Mouse (Mus musculus): ENCODE results near the gene Ric8a.

The Ric8a gene

DNA sequence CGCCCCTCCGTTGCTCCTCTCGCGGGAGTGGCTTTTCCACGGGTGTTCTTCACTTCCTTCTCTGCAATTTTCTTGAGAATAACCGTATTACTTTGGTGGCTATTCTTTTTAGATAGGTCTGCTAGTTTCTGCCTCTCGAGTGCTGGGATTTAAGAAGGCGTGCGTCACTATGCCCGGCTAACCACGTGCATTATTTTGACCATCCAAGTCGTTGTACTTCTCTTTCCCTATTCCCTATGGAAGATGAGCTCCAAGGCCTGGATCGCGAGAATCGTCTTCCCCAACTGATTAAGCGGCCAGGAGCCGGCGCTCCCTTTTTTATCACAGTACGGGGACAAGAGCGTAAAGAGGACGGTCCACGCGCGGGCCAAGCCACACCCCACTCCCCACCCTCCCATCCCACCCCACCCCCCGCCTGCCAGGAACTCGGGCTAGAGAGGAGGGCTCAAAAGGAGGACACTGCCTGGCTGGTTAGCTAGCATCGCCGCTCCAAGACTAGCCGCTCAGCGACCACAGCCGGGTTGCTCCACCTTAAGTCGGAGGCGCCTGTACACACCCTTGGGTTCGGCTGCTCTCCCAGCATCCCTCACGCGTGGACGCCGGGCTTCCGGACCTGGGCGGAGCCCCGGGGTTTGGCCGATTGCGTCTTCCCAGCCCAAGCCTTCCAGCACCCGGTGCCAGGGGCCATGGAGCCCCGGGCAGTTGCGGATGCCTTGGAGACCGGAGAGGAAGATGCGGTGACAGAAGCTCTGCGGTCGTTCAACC lies at the start of gene Ric8a:
Gene Ric8a (plus strand): TSS at position 173 of the 765 bp plus-strand sequence.
- peak; percentile 90 to 93 for DNase-seq (ENCODE audit: low spot score in 2 of 2)

DNA sequence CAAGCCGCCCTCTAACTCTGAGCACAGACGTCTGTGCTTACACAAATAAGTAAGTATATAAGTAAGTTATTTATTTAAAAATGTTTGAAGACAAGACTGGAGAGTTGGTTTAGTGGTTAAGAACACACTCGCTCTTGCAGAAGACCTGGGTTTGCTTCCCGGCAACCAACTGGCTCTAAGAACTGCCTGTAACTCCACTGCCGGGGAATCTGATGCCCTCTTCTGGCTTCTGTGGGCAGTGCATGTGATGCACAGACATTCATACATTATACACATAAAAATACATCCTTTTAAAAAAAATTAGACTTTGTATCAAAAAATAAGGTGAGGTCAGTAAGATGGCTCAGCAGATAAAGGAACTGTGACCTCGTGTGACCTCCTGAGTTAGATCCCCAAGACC lies 46.3 kb upstream of the Ric8a start:
- DNase-seq (ENCODE audit: low spot score in 2 of 2), result no peak

DNA sequence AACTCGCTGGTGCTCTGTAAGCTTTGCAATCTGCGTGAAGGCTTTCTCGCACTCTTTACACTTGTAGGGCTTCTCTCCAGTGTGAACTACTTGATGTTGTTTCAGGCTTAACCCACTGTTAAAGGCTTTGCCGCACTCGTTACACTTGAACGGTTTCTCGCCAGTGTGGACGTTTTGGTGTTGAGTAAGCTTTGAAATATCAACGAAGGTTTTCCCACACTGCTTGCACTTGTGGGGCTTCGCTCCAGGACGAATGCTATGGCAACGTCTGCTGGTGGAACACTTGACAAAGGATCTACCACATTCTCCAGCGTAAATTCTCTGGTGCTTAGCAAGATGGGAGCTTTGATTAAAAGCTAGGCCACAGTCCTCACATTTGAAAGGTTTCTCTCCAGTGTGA lies 45.0 kb upstream of the Ric8a start:
- DNase-seq (ENCODE audit: low spot score in 2 of 2), result no peak

DNA sequence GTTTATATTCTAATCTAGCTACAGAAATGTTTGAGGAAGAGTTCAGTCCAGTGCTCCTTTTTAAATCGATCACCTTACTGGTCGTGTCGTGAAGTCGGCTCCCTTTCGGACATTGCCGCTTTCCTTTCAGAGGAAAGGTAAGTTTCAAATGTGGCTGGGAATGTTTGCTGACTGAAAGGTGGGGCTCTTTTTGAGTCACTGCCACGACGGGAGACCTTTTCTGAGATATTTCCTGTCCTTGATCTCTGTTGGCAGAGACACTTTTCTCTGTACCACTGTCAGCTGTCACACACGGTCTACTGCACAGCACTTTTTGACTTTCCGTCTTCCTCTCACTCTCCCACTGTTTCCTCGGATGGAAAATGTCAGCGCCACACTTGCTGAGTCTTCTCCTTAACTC lies 43.9 kb upstream of the Ric8a start:
- no peak for DNase-seq (ENCODE audit: low spot score in 2 of 2)

DNA sequence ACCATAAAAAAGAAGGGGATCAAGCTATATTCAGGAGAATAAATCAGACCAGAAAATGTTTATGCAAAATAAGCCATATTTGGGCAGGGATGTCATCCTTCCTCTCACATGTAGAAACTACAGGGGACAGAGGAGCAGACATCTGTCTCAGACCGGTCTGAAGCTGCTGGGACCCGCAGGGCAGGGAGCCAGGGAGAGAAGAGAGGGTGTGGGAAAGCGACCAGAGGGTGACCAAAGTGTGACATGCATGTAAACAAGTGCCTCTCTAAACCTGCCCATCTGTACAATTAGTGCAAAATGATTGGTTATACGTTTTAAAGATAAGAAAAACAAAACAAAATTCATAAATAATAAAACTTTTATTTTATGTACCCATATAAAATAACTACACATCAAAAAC lies 36.6 kb upstream of the Ric8a start:
- no peak for DNase-seq (ENCODE audit: low spot score in 2 of 2)

DNA sequence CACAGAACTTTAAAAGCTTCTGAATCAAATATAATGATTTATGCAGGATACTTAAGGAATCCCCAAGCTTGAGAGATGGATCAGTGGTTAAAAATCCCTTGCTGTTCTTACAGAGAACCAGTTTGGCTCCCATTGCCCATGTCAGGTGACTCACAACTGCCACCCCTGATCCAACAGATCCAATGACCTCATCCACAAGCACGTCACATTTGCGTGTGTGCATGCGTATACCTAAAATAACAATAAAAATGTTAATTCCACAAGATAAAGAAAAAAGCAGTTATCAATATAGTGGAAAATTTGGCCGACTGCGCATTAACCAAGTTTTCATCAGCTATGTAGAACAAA lies 35.5 kb upstream of the Ric8a start:
- DNase-seq (ENCODE audit: low spot score in 2 of 2), result no peak

DNA sequence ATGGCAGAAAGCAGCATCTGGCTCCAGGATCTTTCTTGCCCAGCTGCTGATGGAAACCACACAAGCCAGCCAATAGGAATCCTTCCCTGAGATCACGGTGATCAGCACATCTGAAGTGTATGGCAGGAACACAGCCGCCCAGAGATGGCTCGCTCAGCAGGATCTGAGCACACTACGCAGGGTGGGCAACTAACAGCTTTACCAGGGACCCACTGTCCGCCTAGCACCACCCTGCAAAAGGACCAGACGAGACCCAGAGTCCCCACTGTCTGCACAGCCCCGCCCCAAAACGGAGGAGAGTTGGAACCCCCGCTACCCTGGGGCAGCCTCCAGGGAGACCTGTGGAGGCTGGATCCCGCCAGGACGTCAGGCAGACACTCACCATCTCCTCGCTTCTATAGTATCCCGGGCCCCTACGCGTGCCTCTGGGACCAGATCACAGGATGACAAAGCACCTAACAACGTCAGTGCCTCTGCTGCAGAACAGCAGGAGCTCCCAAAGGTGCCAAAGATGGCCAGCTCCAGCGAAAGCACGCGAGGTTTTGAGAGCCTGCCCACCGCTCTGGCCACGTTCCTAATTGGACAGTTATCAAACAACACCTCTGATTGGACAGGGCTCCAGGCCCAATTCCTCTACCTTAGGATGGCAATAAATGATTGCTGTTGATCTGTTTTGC lies 35.0 kb upstream of the Ric8a start, which contains the start of gene Zfp941:
Gene Zfp941 (minus strand): TSS at position 526 of the 677 bp plus-strand sequence.
- no peak for DNase-seq (ENCODE audit: low spot score in 2 of 2)

DNA sequence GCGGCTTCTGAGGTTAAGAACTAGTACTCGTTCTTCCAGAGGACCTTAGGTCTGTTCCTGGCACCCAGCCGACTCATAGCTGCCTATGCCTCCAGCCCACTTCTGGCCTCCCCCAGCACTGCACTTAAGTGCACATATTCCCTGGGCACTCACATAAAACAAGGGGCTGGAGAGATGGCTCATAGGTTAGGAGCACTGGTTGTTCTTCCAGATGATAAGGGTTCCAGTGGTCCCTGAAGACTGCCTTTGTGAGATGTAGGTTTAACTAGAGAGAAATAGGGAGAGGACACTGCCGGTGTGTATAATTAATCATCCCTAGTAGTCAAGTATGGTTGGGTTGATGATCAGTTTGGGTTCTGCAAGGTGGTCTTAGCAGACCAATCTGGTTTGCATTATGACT lies 34.0 kb upstream of the Ric8a start:
- DNase-seq (ENCODE audit: low spot score in 2 of 2), result no peak

DNA sequence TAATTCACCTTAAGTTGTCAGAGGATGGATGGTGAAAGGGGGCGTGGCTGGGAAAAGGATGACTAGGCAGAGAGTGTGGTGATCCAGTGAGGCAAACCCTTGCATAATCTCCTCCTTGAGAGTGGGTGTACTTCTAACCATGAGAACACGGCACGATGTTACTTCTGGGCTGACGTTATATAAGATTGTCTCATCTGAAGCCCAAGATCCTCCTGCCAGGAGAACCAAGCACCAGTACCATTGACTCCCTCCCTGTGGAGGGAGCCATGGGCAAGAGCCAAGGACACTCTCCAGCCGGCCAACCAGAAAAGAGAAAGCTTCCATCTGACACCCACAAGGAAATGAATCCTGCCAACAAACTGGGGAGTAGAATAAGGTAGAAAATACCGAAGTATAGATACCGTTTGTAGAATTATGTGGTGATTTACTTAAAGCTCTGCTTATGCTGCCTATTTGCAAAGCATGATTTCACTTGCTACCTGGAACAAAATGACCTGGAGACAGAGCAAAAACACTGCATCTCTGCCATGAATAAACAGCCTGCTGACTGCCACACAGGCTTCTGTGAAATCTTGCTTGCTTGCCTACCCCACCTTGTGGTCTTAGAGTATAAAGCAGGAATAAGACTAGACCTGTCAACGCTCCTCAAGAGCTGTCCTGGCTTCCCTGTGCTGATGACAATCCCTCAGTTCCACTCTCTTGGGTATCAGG lies 28.4 kb upstream of the Ric8a start:
- no peak for DNase-seq (ENCODE audit: low spot score in 2 of 2)

DNA sequence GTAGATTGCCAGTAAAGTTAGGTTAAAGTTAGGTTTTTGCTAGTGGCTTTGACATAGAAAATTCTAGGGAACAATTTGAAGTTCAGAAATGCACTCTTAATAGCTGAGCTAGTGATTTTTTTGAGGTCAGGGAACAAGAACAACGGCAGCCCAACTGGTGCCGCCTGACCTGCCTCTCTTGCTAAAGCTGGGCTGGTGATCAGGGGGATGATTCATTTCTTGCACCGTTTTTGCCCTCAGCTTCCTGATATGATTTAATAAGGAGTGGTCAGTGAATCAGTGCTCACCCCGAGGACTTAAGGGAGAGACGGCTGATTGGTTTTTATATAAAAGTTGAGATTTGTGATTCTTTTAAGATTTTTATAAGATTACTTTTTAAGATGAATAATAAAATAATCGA lies 25.3 kb upstream of the Ric8a start:
- peak in 1 of 2 experiments; percentile 42 for DNase-seq (ENCODE audit: low spot score in 2 of 2)

DNA sequence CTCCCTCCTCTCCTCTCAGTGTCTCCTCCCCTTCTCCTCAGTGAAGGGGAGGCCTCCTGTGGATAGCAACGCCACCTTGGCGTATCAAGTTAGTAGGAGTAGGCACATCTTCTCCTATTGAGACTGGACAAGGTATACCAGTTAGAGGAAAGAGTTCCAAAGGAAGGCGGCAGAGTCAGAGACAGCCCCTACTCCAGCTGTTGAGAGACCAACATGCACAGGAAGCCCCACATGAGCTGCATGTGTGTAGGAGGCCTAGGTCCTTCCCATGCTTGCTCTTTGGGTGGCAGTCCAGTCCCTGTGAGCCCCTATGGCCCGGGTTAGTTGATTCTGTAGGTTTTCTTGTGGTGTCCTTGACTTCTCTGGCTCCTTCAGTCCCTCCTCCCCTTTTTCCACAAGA lies 23.4 kb upstream of the Ric8a start:
- no peak for DNase-seq (ENCODE audit: low spot score in 2 of 2)

DNA sequence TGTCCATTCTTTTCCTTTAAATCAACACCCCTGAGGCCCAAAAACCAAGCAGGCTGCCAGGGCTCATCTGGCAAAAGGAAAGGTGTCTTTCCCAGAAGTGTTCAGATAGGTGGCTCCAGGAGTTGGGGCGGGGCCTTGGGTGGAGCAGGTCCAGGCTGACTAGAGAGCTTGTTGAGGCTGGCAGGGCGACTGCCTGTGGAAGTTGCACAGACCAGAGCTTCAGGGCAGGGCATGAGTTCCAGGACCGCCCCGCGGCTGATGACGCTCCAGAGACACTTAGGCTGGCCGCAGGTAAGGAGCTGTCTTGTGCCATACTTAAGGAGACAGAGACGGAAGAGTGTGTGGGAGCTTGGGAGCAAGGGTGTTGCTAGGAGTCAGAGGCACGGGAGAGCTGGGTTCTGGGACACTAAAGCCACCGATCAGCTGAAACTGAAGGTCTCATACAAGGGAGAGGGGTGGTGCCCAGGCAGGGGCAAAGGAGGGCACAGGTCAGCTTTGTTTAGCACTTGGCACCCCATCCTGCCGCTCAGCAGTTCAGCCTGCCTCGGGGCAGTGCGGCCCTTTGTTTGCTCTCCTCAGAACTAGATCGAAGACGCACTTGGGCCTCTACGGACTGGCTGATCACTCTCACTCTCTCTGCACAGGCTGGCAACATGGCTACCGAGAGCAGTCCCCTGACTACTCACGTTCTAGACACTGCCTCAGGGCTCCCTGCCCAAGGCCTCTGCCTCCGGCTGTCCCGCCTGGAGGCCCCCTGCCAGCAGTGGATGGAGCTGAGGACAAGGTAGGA lies 21.6 kb upstream of the Ric8a start, which contains the start of gene Urah:
Gene Urah (plus strand): TSS at position 51 of the 790 bp plus-strand sequence.
- DNase-seq (ENCODE audit: low spot score in 2 of 2), result peak; percentile 68 to 73

DNA sequence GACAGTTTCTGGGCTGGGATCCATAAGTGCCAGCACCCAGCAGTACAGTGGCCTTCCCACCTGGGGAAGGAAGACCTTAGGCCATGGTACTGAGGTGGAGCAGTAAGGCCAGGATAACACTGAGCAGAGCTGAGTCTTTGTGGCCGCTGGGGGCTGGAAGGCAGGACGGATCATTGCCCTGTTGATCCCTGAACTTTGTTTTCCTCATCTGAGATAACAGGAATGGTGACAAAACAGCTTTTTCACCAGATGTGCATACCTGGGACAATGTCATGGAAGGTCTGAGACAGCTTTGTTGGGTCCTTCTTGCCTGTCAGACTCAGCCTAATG lies 21.0 kb upstream of the Ric8a start:
- no peak for DNase-seq (ENCODE audit: low spot score in 2 of 2)

DNA sequence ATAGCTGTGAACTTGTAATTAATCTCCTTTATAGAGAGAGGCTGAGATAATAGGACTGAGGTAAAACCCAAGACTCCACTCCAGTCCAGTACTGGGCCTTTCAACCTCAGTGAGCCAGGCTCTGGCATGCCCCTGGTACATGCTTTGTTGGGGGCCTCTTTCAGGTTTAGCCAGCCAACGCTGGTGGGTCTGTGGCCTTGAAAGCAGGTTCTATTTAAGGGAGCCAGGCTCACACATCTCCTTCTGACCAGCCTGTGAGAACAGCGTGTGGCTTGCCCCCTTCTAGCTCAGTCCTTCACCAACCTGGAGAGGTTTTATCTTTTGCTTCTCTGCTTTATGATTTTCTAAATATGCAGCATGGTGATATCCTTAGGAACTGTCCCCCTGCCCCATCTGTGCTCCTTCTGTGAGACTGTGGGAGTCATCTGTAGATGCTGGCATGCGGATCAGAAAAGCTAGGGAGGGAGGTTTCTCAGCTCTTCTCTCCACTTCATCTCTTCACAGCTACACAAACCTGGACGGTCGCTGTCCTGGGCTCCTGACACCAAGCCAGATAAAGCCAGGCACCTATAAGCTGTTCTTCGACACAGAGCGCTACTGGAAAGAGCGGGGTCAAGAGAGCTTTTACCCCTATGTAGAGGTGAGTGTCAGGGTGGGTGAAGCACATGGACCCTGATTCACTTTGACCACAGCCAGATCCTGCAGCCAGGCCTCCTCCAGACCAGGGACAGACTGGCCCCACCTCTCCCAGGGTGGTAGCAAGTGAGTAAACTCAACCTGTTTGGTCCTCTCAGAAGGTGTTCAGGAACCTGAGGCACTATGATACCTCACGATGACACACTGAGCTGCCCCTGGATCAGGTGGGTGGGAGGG lies 20.3 kb upstream of the Ric8a start:
- DNase-seq (ENCODE audit: low spot score in 2 of 2), result no peak

DNA sequence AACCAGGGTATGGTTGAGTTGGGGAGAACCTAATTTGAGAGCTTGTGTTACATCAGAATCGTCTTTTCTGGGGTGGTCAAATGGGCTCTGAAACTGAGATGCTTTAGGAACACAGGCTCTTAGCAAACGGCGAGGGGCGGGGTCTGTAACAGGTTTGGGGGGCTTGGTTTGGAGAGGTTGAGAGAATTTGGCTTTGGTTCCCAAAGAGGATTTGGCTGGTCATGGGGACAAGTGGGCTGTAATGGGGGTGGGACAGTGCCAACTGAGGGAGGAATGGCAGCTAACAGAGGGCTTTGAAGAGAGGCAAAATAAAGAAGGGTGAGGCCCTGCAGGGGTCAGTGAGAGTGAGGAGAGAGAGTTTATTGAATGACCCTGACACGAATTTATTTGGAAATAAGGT lies 17.2 kb upstream of the Ric8a start:
- no peak for DNase-seq (ENCODE audit: low spot score in 2 of 2)

DNA sequence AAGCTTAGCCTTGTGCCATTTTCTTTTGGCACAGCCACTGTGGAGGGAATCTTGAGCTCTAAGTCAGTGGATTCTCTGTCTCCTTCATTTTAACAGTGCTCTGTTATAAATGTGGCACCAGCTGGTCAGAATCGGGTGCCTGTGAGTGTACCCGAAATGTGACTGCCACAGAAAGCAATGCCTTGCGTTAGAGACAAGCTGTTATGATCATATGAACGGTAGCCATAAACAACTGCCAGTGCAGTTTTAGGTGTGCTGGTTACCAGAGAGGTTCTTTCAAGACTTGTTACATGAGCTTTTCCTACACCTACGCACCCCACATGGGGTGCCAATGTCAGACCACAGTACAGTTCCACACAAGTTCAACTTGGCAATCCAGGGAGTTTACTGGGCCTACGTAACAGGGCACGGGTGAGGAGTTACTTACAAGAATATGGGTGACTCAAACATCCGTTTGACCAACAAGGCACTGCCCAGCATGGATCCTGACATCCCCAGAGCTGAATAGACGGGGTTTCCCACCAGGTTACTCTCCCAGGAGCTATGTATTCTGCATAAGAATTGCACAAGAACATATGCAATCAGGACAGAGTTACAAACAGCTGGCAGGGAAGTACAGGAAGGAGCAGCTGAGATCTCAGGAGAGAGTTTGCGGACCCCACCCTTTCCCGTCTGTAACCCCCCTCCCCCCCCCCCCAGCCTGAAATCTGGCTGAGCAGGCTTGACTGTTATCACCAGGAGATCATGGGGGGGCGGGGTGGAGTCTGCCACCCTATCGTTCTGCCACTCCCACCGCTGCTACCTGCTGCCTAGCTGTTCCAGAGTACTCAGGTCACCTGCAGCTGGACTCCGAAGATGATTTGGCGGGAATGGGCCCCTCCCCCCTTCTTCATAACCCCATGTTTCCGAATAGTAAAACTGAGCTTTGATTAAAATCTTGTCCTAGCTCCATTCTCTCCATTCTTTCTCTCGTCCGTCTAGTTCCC lies 15.7 kb upstream of the Ric8a start:
- no peak for DNase-seq (ENCODE audit: low spot score in 2 of 2)

DNA sequence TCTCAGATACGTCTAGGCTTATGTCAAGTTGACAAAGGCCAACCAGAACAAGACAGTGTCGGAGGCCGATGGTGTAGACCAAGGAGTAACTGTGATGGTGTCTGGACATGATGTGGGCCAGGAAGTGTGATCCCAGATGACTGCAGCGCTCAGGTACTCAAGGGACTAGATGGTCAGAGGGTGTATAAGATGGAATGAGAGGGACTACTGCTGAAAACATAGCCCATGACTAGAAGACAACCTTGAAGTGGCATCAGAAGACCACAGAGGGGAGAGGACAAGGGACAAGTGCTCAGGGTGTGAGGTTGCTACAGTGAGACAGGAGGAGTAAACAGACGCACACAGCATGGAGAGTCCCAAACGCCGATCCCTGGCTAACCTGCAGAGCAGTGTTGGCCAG lies 13.0 kb upstream of the Ric8a start:
- no peak for DNase-seq (ENCODE audit: low spot score in 2 of 2)

DNA sequence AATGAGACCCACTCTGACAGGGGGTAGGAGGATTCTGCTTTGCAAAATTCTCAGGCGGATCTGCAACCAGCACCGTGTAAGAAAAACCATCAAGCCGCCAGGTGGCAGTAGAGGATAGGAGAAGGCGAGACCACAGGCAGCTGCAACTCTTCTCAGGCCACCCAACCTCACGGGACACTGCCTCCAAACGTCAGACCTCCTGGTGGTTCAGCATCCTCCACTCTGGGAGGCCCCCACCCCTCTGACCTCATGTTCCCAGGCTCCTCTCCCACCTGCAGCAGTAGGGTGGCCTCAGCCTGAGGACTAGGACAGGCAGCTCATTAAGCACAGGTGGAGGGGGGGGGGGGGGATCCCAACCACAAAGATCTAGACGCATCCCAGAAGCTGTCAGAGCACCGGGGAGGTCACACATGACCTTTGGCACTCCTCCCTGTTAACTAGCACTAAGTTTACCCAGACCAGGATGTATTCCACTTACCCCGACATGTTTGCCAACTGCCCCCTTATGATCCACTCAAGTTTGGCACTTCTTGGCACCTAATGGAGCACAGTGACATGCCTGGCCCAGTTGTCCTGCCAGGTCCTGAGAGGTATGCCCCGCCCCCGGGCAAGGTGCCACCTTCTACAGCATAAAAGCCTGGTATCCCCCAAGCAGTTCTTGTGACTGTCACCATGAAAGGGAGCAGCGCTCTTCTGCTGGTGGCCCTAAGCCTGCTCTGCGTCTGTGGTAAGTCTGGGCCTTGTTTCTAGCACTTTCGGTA lies 11.7 kb upstream of the Ric8a start, which contains the start of gene Scgb1c1:
Gene Scgb1c1 (plus strand): TSS at position 643 of the 761 bp plus-strand sequence.
- DNase-seq (ENCODE audit: low spot score in 2 of 2), result peak; percentile 75 to 88

DNA sequence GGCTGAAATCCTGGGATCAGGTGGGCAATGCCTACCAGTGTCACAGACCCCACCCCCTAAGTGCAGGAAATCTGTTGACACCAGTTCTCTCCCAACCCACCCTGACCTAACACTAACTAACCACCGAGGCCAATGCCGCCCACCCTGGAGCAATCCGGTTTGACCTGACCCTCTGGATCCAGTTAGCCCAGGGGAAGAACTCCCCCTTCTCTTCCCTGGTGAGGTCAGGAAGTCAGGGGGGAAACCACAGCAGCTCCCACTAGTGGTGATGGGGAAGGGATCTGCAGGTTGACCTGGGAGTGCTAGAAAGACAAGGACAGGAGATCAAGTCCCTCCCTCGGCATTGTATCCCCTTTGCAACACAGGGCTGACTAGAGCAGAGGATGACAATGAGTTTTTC lies 11.1 kb upstream of the Ric8a start:
- DNase-seq (ENCODE audit: low spot score in 2 of 2), result no peak

Measured in urinary bladder, adult 18-20 months (tissue).